Mouse (Mus musculus) liver, adult 2 months (tissue): ENCODE results near the gene Ccdc153. TPM values are rescaled to one million over a fixed set of nuclear protein-coding genes. Genes with fewer than 3 reads are reported as not detected.

Source experiments
- DNase-seq: peaks from one replicate; pipeline ENCODE4 v3.0.0-alpha.2; 2011; ENCODE audit warnings: low read depth, low spot score; ENCODE audit errors: extremely low read depth
- H3K27ac ChIP-seq: fragments of 200-500 bp; replicated peaks from 2 replicates; pipeline ENCODE4 v1.5.1; 2012; ENCODE audit warnings: low read depth, mild to moderate bottlenecking, control low read depth, inconsistent platforms, low read length; ENCODE audit not compliant: insufficient read depth
- H3K27me3 ChIP-seq: fragments of 200-500 bp; 2 replicates; pipeline ENCODE4 v1.6.1; 2012; ENCODE audit warnings: mild to moderate bottlenecking, moderate library complexity, low read length, inconsistent platforms; ENCODE audit not compliant: control insufficient read depth, insufficient read depth
- H3K36me3 ChIP-seq: fragments of 200-500 bp; 2 replicates; pipeline ENCODE4 v1.6.1; 2012; ENCODE audit warnings: low read length, inconsistent platforms; ENCODE audit not compliant: control insufficient read depth, insufficient read depth
- H3K4me1 ChIP-seq: fragments of 200-500 bp; 2 replicates; pipeline ENCODE4 v1.6.1; 2011; ENCODE audit warnings: low read length; ENCODE audit not compliant: control insufficient read depth, insufficient read depth
- H3K4me3 ChIP-seq: fragments of 200-500 bp; 2 replicates; pipeline ENCODE4 v1.5.1; 2011; ENCODE audit warnings: low read depth, mild to moderate bottlenecking, control low read depth, low read length, moderate library complexity; ENCODE audit not compliant: insufficient read depth
- H3K79me2 ChIP-seq: fragments of 200-500 bp; 2 replicates; pipeline ENCODE4 v1.6.1; 2012; ENCODE audit warnings: inconsistent platforms, mild to moderate bottlenecking, low read length, moderate library complexity; ENCODE audit not compliant: control insufficient read depth, insufficient read depth
- H3K9ac ChIP-seq: fragments of 200-500 bp; 2 replicates; pipeline ENCODE4 v1.6.1; 2012; ENCODE audit warnings: low read depth, mild to moderate bottlenecking, control low read depth, inconsistent platforms, low read length
- CTCF ChIP-seq: fragments of 200-500 bp; IDR thresholded peaks from 2 replicates; pipeline ENCODE4 v1.5.1; 2011; ENCODE audit warnings: low read depth, low read length, control low read depth
- POLR2A ChIP-seq: fragments of 200-500 bp; IDR thresholded peaks from 2 replicates; pipeline ENCODE4 v1.6.1; 2011; ENCODE audit warnings: low read length, control low read depth; ENCODE audit not compliant: insufficient read depth; ENCODE audit errors: extremely low read depth
- WGBS: fragments of 180-500 bp; shearing (Covaris S2); methylation state at CpG from one replicate; pipeline ENCODE4 v1.1.7; 2018; 5-methylcytosine and 5-hydroxymethylcytosine counted together
- polyA plus RNA-seq: library from polyadenylated mRNA; depleted of rRNA; stranded (reverse); fragments of >200 nt; gene quantifications from 2 replicates; pipeline ENCODE4 v1.2.3, GENCODE M21; 2012
- total RNA-seq: library from RNA; depleted of rRNA; stranded (reverse); fragments of >200 nt; gene quantifications from 2 replicates; pipeline ENCODE4 v1.2.3, GENCODE M21; 2014

Gene Ccdc153
- total and polyA plus RNA-seq, 2 experiments, result not detected

GRCm38 (mm10) chr9:44199166-44199565, 41.3 kb upstream of the Ccdc153 start:
- Histone ChIP-seq H3K9ac (no peak overlapping the region), H3K4me1 (peaks cover 2% of the 10 kb centered on the region; the same call in 1 of the 2 replicates), H3K27me3 (no peaks in the 10 kb centered on the region), H3K27ac (no peak overlapping the region), H3K36me3 (peaks cover 15% of the 10 kb centered on the region), H3K4me3 (no peak overlapping the region), H3K79me2 (peaks cover 3% of the 10 kb centered on the region; the same call in 1 of the 2 replicates)
- WGBS, result 60% methylated on average over 3 of the region's 3 CpGs
- TF ChIP-seq CTCF, result no peak
- TF ChIP-seq POLR2A, result no peak
- no peak for DNase-seq

GRCm38 (mm10) chr9:44199580-44199979, 40.9 kb upstream of the Ccdc153 start:
- no peak for DNase-seq
- Histone ChIP-seq H3K36me3 (peaks cover 15% of the 10 kb centered on the region), H3K4me3 (no peak overlapping the region), H3K27ac (no peak overlapping the region), H3K9ac (no peak overlapping the region), H3K79me2 (peaks cover 3% of the 10 kb centered on the region; the same call in 1 of the 2 replicates), H3K4me1 (no peaks in the 10 kb centered on the region), H3K27me3 (no peaks in the 10 kb centered on the region)
- TF ChIP-seq POLR2A, result no peak
- no peak for TF ChIP-seq CTCF

GRCm38 (mm10) chr9:44200458-44200857, 40.0 kb upstream of the Ccdc153 start:
- no peak overlapping the region for H3K4me3 ChIP-seq
- no peak overlapping the region for H3K27ac ChIP-seq
- no peak for DNase-seq
- no peak overlapping the region for H3K9ac ChIP-seq
- H3K79me2 ChIP-seq, result peaks cover 3% of the 10 kb centered on the region; the same call in 1 of the 2 replicates
- no peaks in the 10 kb centered on the region for H3K4me1 ChIP-seq
- H3K36me3 ChIP-seq, result peaks cover 15% of the 10 kb centered on the region
- no peaks in the 10 kb centered on the region for H3K27me3 ChIP-seq
- WGBS, result 91% methylated on average over 3 of the region's 3 CpGs
- no peak for TF ChIP-seq CTCF
- no peak for TF ChIP-seq POLR2A

DNA sequence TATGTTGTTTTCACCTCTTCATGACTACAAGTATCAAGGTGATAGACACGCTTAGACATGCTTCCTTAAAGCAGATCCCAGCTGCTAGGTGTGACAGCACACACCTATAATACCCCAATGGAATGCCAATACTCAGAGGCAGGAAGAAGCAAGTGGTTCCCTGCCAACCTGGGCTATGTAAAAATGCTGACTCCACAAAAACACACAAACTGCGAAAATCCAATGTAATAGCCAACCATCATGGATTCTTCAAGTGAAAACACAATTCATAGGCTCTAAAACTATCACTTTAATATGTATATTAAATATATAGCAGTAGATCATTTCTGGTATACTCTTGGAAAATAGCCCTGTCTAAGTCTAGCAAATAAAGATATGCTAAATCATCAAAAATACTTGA, 32.6 kb upstream of the Ccdc153 start:
- Histone ChIP-seq H3K4me1 (no peaks in the 10 kb centered on the region), H3K9ac (no peak overlapping the region), H3K27ac (no peak overlapping the region), H3K27me3 (no peaks in the 10 kb centered on the region), H3K79me2 (peaks cover 18% of the 10 kb centered on the region; the same call in 1 of the 2 replicates), H3K4me3 (no peak overlapping the region), H3K36me3 (no peaks in the 10 kb centered on the region)
- DNase-seq, result no peak
- 81% methylated on average over 2 of the region's 2 CpGs for WGBS
- no peak for TF ChIP-seq POLR2A
- TF ChIP-seq CTCF, result no peak

DNA sequence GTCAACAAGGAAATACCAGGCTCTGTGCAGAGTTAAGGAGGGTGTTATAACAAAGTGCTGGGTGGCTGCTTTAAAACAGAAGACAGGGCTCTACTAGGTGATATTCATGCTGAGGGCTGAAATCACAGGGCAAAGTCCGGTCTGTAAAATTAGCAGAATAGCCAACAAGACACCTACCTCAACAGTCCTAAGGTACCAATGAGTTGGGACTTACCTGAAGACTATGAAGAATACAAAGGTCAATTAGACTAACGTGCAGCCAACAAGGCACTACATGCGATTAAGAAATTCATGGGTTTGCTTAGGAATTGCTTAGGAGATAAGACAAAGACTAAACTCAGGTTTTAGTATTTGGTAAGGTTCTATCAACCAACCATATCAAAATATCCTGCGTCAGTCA, 31.1 kb upstream of the Ccdc153 start:
- H3K27me3 ChIP-seq, result no peaks in the 10 kb centered on the region
- H3K27ac ChIP-seq, result no peak overlapping the region
- no peak overlapping the region for H3K4me3 ChIP-seq
- H3K4me1 ChIP-seq, result no peaks in the 10 kb centered on the region
- H3K9ac ChIP-seq, result no peak overlapping the region
- no peak for DNase-seq
- TF ChIP-seq POLR2A, result no peak
- TF ChIP-seq CTCF, result no peak
- WGBS, result 81% methylated on average over 4 of the region's 4 CpGs
- peaks cover 16% of the 10 kb centered on the region; the same call in 1 of the 2 replicates for H3K79me2 ChIP-seq
- no peaks in the 10 kb centered on the region for H3K36me3 ChIP-seq

DNA sequence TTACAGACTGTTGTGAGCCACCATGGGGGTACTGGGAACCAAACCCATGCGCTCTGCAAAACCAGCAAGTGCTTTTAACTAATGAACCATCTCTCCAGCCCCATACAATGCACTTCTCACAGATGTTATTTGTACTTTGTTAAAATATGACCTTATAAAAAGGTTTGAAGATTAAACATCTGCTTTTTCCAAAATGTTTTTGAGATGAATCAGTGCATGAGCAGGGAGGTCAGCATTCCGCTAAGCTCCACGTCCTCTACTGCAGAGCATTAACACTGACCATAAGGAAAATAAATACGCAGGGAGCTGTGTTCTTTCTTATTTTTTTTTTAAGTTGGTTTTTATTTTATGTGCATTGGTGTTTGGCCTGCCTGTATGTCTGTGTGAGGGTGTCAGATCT, 28.1 kb upstream of the Ccdc153 start:
- no peaks in the 10 kb centered on the region for H3K36me3 ChIP-seq
- TF ChIP-seq POLR2A (no peak), CTCF (no peak)
- no peaks in the 10 kb centered on the region for H3K4me1 ChIP-seq
- H3K9ac ChIP-seq, result no peak overlapping the region
- no peak overlapping the region for H3K4me3 ChIP-seq
- no peaks in the 10 kb centered on the region for H3K27me3 ChIP-seq
- H3K27ac ChIP-seq, result no peak overlapping the region
- H3K79me2 ChIP-seq, result peaks cover 7% of the 10 kb centered on the region; the same call in 1 of the 2 replicates
- DNase-seq, result no peak
- 95% methylated on average over 4 of the region's 4 CpGs for WGBS
